Mouse (Mus musculus): ENCODE results near the gene Cs.
"Not testable (repeated sequence)": the region's sequence is repeated elsewhere in the genome, so short reads cannot be mapped to it uniquely, and the experiment has no call there.

Gene Cs

GRCm38 (mm10) chr10:128332358-128333249 lies 4.9 kb upstream of the Cs start:
- not testable (repeated sequence) for DNase-seq (ENCODE audit: low spot score)

GRCm38 (mm10) chr10:128335582-128335981 lies 2.0 kb upstream of the Cs start:
- no peak for DNase-seq (ENCODE audit: low spot score)

- DNase-seq (ENCODE audit: low spot score) = no peak
Measured at GRCm38 (mm10) chr10:128336195-128336594, 1.3 kb upstream of the Cs start.

GRCm38 (mm10) chr10:128336597-128336996 lies 937 bp upstream of the Cs start:
- DNase-seq (ENCODE audit: low spot score) = no peak

- no peak for DNase-seq (ENCODE audit: low spot score)
Measured at GRCm38 (mm10) chr10:128338415-128338814, 881 bp downstream of the Cs start.

- no peak for DNase-seq (ENCODE audit: low spot score)
Measured at GRCm38 (mm10) chr10:128338948-128339347, 1.4 kb downstream of the Cs start.

- no peak for DNase-seq (ENCODE audit: low spot score)
Measured at GRCm38 (mm10) chr10:128340257-128340656, 2.7 kb downstream of the Cs start.

GRCm38 (mm10) chr10:128343436-128343835 lies 5.9 kb downstream of the Cs start:
- no peak for DNase-seq (ENCODE audit: low spot score)

GRCm38 (mm10) chr10:128344568-128345275 lies 7.2 kb downstream of the Cs start:
- DNase-seq (ENCODE audit: low spot score) = peak; percentile 64

- DNase-seq (ENCODE audit: low spot score) = no peak
Measured at GRCm38 (mm10) chr10:128347541-128347940, 10.0 kb downstream of the Cs start.

GRCm38 (mm10) chr10:128358796-128359195 lies 21.3 kb downstream of the Cs start:
- no peak for DNase-seq (ENCODE audit: low spot score)

- no peak for DNase-seq (ENCODE audit: low spot score)
Measured at GRCm38 (mm10) chr10:128359226-128359625, 21.7 kb downstream of the Cs start.

- DNase-seq (ENCODE audit: low spot score) = no peak
Measured at GRCm38 (mm10) chr10:128361836-128362235, 24.3 kb downstream of the Cs start.

- no peak for DNase-seq (ENCODE audit: low spot score)
Measured at GRCm38 (mm10) chr10:128362568-128362967, 25.0 kb downstream of the Cs start.

GRCm38 (mm10) chr10:128367899-128368401 lies 30.4 kb downstream of the Cs start:
- no peak for DNase-seq (ENCODE audit: low spot score)

- peak; percentile 87 for DNase-seq (ENCODE audit: low spot score)
Measured at GRCm38 (mm10) chr10:128368402-128369217, 31.1 kb downstream of the Cs start, which contains the start of gene Coq10a. Coq10a (minus strand) TSS chr10:128368997.

- no peak for DNase-seq (ENCODE audit: low spot score)
Measured at GRCm38 (mm10) chr10:128369218-128369543, 31.6 kb downstream of the Cs start.

- DNase-seq (ENCODE audit: low spot score) = no peak
Measured at GRCm38 (mm10) chr10:128369599-128369998, 32.1 kb downstream of the Cs start.

- no peak for DNase-seq (ENCODE audit: low spot score)
Measured at GRCm38 (mm10) chr10:128370021-128370420, 32.5 kb downstream of the Cs start.

- DNase-seq (ENCODE audit: low spot score) = no peak
Measured at GRCm38 (mm10) chr10:128370601-128371000, 33.1 kb downstream of the Cs start.

GRCm38 (mm10) chr10:128372142-128372541 lies 34.6 kb downstream of the Cs start:
- no peak for DNase-seq (ENCODE audit: low spot score)

Data from ovary, adult 18-20 months (tissue).